Comparison of ENCODE assay signal across 11 mouse cellular contexts in genomic region chr6:53314126-53314525, GRCm38 (mm10).
"Had no signal": no experiment of that assay in that cellular context is flagged by ENCODE, and none has a peak within 500 bp of the region (broad histone marks: within the 10 kb centered on the region; RNA-seq: fewer than 3 reads in every experiment).

No protein-coding gene starts in this region.

- H3K4me2 ChIP-seq: liver, embryonic 11.5 days; liver, embryonic 15.5 days; midbrain, embryonic 11.5 days; midbrain, embryonic 15.5 days; neural tube, embryonic 12.5 days had no signal

- H3K9ac ChIP-seq: liver, embryonic 15.5 days; midbrain, embryonic 15.5 days; neural tube, embryonic 12.5 days had no signal

- H3K9me3 ChIP-seq: liver, embryonic 15.5 days; midbrain, embryonic 15.5 days; neural tube, embryonic 12.5 days had no signal

- H3K27me3 ChIP-seq: liver, embryonic 15.5 days; midbrain, embryonic 15.5 days; neural tube, embryonic 12.5 days had no signal

- ATAC-seq: midbrain, embryonic 15.5 days had no signal

- H3K27ac ChIP-seq: left cerebral cortex, adult 2 months; liver, embryonic 15.5 days; midbrain, embryonic 15.5 days; neural tube, embryonic 12.5 days; stomach, postnatal 0 days had no signal

- H3K4me1 ChIP-seq: liver, embryonic 15.5 days; midbrain, embryonic 15.5 days had no signal

- DNase-seq: kidney, postnatal 25 days; lung, adult 2 months; lung, postnatal 10 days; lung, postnatal 4 days had no signal

- H3K36me3 ChIP-seq: liver, embryonic 15.5 days; midbrain, embryonic 15.5 days; neural tube, embryonic 12.5 days had no signal

- H3K4me3 ChIP-seq: left cerebral cortex, adult 2 months; liver, embryonic 15.5 days; midbrain, embryonic 15.5 days; neural tube, embryonic 12.5 days had no signal
